Mouse (Mus musculus) gastrocnemius, adult 18-20 months (tissue): ENCODE measurements around the gene Rhpn2. TPM values are rescaled to one million over a fixed set of nuclear protein-coding genes. Genes with fewer than 3 reads are reported as not detected.

Experiments
- DNase-seq: peaks from one replicate; pipeline ENCODE4 v3.0.0; 2021; ENCODE audit warnings: low spot score
- total RNA-seq, 2 experiments: library from RNA; stranded (reverse); gene quantifications; 2 replicates each; pipeline ENCODE4 v1.2.3; 2021

The Rhpn2 gene
- total RNA-seq, 2 experiments from 2014 or later: 2.4 to 4.2 TPM

- no peak for DNase-seq
Observed at GRCm38 (mm10) chr7:35386525-35386952, 52.6 kb downstream of the Rhpn2 start.

- DNase-seq: no peak
Observed at GRCm38 (mm10) chr7:35388694-35389093, 54.7 kb downstream of the Rhpn2 start.

DNA sequence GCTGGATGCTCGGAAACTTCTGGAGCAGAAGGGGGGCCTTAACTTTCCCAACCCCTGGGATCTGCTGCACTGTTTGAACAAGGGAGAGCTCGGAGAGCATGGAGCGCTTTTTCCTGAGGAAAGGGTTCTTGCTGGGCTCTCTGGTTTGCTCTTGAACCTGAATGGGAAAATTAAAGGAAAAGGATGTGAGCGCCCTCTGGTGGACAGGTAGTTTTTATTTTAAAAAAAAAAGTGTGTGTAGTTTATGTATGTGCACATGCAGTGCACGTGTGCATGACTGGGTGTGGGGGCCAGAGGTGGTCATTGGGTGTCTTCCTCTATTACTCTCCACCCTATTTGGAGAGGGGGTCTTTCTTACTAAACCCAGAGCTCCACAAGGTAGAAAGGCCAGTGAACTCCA is 59.0 kb downstream of the Rhpn2 start:
- peak; percentile 17 for DNase-seq

DNA sequence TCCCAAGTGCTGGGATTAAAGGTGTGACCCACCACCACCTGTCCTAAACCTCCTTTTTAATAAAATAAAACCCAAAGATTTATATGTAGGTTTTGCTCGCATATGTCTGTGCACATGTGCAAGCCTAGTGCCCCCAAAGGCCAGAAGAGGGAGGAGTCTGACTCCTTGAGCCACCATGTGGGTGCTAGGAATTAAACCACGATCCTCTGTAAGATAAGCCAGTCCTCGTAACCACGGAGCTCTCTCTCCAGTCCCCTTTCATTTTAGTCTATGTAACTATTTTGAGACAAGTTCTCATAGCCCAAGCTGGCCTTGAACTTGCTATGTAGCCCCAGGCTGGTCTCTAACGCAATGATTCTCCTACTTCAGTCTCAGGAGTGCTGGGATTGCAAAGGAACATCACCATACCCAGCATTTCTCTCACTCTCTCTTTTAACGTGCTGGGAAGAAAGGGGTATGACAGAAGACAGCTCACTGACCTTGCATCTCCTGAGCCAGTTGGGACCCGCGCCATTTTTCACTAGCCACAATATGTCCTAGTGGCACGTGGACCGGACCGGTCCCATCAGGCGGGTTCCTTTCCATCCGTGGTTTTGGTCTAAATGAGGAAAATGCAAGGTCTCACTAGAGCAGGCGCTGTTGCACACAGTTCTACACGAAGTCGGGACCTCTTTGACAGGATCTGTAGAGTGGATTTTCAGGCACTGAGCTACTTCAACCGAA is 61.9 kb downstream of the Rhpn2 start:
- no peak for DNase-seq

GRCm38 (mm10) chr7:35396542-35397168 is 62.7 kb downstream of the Rhpn2 start, which contains the start of the genes Faap24 and Cep89:
Gene Faap24 (minus strand): TSS chr7:35396836.
Gene Cep89 (plus strand): TSS chr7:35397035.
- DNase-seq: peak; percentile 98

- no peak for DNase-seq
Observed at GRCm38 (mm10) chr7:35401169-35401568, 67.2 kb downstream of the Rhpn2 start.

GRCm38 (mm10) chr7:35415226-35415625 is 81.3 kb downstream of the Rhpn2 start:
- no peak for DNase-seq

GRCm38 (mm10) chr7:35415801-35416653 is 82.1 kb downstream of the Rhpn2 start:
- no peak for DNase-seq

- no peak for DNase-seq
Observed at GRCm38 (mm10) chr7:35416654-35416948, 82.6 kb downstream of the Rhpn2 start.

GRCm38 (mm10) chr7:35423071-35423470 is 89.1 kb downstream of the Rhpn2 start:
- DNase-seq: no peak

GRCm38 (mm10) chr7:35428146-35428545 is 94.2 kb downstream of the Rhpn2 start:
- DNase-seq: no peak

DNA sequence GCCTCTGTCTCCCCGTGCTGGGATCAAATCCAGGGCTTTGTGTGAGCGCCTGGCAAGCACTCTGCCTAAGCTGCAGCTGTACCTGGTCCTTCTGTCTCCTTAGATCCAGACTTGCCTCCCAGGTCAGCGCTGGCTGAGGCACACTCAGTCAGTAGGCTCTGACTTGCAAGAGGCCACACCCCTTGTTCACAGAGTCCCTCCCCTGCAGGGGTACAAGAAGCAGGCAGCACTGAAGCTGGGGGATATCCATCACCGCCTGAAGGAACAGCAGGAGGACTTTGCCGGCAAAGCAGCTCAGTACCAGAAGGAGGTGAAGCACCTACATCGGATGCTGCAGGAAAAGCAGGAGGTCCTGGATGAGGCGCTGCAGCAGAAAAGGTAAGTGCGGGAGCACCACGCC is 101.3 kb downstream of the Rhpn2 start:
- no peak for DNase-seq

Other genes starting within 250 kb of the Rhpn2 start
- gene Cebpa, start 214.9 kb upstream of the Rhpn2 start, total RNA-seq: 1 to 10 TPM; 3.6 to 6.7 TPM
- gene Slc7a10, start 147.8 kb upstream of the Rhpn2 start, total RNA-seq: 1 to 10 TPM in 1 of 2 experiments, under 1 TPM in 1; 0.75 to 1.9 TPM
- gene Lrp3, start 118.7 kb upstream of the Rhpn2 start, total RNA-seq: 1 to 10 TPM; 5.8 to 6.1 TPM
- 1 to 10 TPM; 7.0 to 7.6 TPM for gene Gpatch1, start 15.7 kb upstream of the Rhpn2 start, total RNA-seq
- 1 to 10 TPM in 1 of 2 experiments, under 1 TPM in 1; 0.97 to 1.1 TPM for gene Faap24, start 62.7 kb downstream of the Rhpn2 start, total RNA-seq
- gene Cep89, start 62.9 kb downstream of the Rhpn2 start, total RNA-seq: 1 to 10 TPM; 4.6 to 5.6 TPM
- not detected for gene Slc7a9, start 114.6 kb downstream of the Rhpn2 start, total RNA-seq
- gene Tdrd12, start 203.6 kb downstream of the Rhpn2 start, total RNA-seq: not detected
- 10 to 100 TPM; 47.9 to 52.6 TPM for gene Nudt19, start 222.1 kb downstream of the Rhpn2 start, total RNA-seq